Mouse (Mus musculus) kidney, adult 2 months (tissue): ENCODE measurements at regions not wholly inside any gene's neighbourhood (a gene's known extent, or its start where the extent isn't known, plus 50 kb on each side); places are given as distances from the start of the nearest gene placed in this dataset.

ENCODE experiments used
- CTCF ChIP-seq: fragments of 200-500 bp; conservative IDR thresholded peaks from 2 replicates; pipeline ENCODE4 v1.5.1; 2011; ENCODE audit warnings: low read depth, mild to moderate bottlenecking, control low read depth, low read length, moderate library complexity, mixed read lengths; ENCODE audit not compliant: insufficient read depth, insufficient read length
- POLR2A ChIP-seq: fragments of 200-500 bp; IDR thresholded peaks from one replicate; pipeline ENCODE4 v1.6.1; 2011; ENCODE audit warnings: low read depth, low read length, control low read depth

DNA sequence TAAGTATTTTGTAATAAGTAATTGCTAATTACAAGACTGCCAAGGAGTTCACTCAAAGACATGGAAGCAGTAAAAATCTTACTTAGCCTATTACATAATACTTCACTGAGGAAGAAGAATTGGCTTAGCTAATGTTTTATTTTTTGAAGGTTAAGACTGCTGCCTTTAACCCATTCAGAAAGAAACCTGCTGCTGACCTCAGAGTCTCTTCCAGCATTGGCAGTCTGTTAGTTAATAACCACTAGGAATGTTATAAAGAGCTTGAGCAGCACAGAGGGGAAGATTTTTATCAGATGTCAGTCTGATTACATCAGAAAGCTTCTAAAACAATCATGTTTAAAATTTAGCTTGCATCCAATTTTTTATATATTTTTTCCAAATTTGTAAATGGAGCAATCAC lies 94.9 kb upstream of the Nox4 start:
- no peak for TF ChIP-seq POLR2A
- no peak for TF ChIP-seq CTCF
